Mouse (Mus musculus): ENCODE measurements at regions not wholly inside any gene's neighbourhood (a gene's known extent, or its start where the extent isn't known, plus 50 kb on each side); places are given as distances from the start of the nearest gene placed in this dataset.

DNA sequence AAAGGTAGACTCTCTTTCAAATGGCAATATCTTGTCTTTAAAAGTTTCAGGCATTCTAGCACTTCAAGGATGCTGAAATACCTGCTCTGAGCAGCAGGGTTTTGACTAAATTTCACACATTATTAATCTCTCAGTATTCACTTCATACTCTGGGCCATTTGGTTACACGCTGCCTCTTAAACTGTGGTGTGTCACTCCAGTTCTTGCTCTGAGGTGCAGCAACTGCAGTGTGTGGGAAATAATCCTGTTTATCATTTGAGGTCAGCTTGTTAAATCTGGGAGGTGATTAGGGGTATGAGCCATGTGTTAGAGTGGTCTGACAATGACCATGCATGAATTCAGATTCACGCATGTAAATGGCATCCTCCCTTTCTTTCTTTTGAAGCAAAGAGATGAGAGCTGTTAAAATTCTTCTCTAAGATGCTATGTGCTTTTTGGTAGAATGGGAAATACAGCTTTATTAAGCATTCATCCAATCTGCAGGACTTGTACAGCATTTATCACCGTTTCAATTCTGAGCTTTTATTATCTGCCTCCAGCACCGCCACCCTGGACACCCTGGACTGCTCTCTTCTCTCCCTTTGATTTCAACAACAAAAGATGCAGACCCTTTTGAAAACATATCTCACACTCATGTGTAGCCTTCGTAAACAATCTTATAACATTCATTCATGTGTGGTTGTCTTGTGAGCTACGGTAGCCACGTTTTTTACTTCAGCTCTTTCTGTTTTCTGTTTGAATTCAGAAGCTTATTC is 362.4 kb upstream of the Gm38303 start:
- no peak for DNase-seq

DNA sequence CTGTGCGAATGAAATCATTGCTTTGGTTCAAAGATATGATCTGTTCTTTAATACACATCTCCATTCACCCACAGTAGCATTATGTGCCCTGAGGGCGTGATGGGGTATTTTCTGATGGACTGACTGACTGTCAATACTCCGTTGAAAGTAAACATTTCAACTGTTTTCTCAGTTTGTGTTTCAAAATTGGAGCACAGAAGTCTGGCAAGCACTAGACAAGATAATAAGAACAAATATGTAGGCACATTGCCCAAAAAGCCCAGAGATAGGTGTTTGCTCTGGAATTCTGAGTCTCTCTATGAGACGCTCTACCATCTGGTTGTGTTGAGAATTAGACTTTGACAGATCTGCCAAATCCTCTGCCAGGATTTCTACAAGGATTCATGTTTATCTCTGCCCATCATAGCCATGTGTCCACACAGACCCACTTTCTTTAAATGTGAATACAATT is 350.0 kb upstream of the Gm38303 start:
- DNase-seq = no peak

DNA sequence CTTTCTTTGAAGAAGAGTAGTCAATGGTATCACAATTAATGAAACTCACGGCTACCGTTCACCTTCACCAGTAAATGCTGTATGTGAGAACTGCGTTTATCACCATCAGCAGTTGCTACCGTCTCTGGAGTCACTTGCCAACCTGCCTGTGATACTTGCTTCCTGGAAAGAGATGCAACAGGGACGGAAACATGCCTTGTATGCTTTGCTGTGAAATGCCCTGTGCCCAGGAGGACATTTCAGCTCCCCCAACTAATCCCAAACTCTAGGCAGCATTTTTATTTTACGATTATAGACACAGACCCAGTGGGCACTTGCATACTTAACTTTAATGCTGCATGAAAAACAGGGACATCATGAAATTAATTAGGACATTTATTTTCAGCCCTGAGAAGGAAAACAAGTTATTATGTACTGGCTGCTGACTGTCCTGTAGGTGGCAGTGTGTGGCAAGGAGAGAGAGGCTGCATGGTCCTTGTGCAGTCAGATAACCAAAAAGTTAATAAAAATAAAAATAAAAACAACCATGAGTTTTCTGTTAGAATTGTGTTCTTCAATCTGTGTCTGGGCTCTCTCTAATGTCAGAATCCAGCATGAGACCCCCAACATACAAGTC is 349.5 kb upstream of the Gm38303 start:
- peak; percentile 8 for DNase-seq

DNA sequence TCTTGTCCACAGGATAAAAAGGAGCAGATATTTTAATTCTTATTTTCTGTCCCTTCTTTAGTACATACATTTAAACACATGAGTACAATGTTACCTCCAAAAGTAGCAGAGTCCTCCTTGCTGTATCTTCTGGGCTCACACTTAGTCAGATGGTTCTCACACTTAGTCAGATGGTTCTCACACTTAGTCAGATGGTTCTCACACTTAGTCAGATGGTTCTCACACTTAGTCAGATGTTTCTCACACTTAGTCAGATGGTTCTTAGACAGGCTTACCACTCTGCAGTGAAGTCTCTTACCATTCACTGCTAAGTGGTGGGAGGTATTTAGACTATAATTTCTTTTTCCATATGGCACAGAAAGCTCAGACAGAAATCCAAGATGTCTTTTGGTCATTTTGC is 346.5 kb upstream of the Gm38303 start:
- no peak for DNase-seq

DNA sequence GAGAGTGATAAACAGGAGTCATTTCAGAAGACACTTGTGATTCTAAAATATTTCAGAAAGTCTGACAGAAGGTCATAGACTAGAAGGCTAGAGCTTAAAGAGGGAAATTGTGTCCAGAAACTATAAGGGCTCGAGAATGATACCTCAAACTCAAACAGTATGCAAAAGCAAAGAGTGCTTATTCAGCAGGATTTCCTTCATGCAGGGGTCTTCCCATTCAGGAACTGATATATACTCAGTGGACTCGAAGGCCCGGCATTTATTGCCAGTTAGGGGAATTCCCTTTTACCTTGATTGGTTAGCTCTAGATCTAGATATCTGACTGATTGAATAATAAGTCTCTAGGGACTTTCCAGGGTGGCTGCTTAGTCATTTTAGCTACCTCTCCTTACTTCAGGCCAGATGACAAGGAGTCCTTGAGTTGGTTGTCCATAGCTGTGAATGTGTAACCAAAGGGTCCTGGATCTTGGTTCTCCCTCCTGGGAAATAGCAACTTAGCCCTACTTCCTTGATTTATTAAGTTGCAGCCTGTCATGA is 312.6 kb upstream of the Gm38303 start:
- no peak for DNase-seq
